Mouse (Mus musculus): ENCODE measurements around the gene Slc16a2. TPM values are rescaled to one million over a fixed set of nuclear protein-coding genes. Genes with fewer than 3 reads are reported as not detected.

Gene Slc16a2
- polyA plus RNA-seq, 1 experiment from 2014 or later = 19.7 TPM

Other genes starting within 250 kb of the Slc16a2 start
- not detected in 2 replicates for gene Zcchc13, start 191.4 kb downstream of the Slc16a2 start, polyA plus RNA-seq (2015; fragmentation: Nextera tagmentation; extraction: Ambion mirVana)
- gene Rlim, start 159.3 kb upstream of the Slc16a2 start, polyA plus RNA-seq (2015; fragmentation: Nextera tagmentation; extraction: Ambion mirVana) = 18.9 and 22.2 TPM in 2 replicates